Mouse (Mus musculus): ENCODE data around the gene Cald1. TPM values are rescaled to one million over a fixed set of nuclear protein-coding genes. Genes with fewer than 3 reads are reported as not detected.

The Cald1 gene
- polyA plus RNA-seq, 1 experiment from 2014 or later = 279 TPM

GRCm38 (mm10) chr6:34608603-34609002 is 10.3 kb downstream of the Cald1 start:
- no peaks in the 10 kb centered on the region for H3K36me3 ChIP-seq (ENCODE audit: control insufficient read depth, insufficient read depth, low read length)
- no peak overlapping the region; the same call in 1 of the 2 replicates for H3K9ac ChIP-seq (ENCODE audit: low read length)
- H3K27ac ChIP-seq (ENCODE audit: low read length) = peak overlapping the region; percentile 91
- H3K4me1 ChIP-seq (replicated peaks; ENCODE audit: control insufficient read depth, insufficient read depth, low read length) = peaks cover 51% of the 10 kb centered on the region
- peak; percentile 49; the same call in 1 of the 2 replicates for ATAC-seq (ENCODE audit: low read depth)
- no peak overlapping the region for H3K4me3 ChIP-seq (ENCODE audit: low read length)
- no peaks in the 10 kb centered on the region for H3K27me3 ChIP-seq (ENCODE audit: control insufficient read depth, insufficient read depth, low read depth, low read length)
- WGBS = 70% methylated on average over 3 of the region's 3 CpGs
- no peaks in the 10 kb centered on the region for H3K9me3 ChIP-seq (ENCODE audit: control insufficient read depth, low read length)
- H3K4me2 ChIP-seq (ENCODE audit: low read depth, low read length) = no peak overlapping the region

DNA sequence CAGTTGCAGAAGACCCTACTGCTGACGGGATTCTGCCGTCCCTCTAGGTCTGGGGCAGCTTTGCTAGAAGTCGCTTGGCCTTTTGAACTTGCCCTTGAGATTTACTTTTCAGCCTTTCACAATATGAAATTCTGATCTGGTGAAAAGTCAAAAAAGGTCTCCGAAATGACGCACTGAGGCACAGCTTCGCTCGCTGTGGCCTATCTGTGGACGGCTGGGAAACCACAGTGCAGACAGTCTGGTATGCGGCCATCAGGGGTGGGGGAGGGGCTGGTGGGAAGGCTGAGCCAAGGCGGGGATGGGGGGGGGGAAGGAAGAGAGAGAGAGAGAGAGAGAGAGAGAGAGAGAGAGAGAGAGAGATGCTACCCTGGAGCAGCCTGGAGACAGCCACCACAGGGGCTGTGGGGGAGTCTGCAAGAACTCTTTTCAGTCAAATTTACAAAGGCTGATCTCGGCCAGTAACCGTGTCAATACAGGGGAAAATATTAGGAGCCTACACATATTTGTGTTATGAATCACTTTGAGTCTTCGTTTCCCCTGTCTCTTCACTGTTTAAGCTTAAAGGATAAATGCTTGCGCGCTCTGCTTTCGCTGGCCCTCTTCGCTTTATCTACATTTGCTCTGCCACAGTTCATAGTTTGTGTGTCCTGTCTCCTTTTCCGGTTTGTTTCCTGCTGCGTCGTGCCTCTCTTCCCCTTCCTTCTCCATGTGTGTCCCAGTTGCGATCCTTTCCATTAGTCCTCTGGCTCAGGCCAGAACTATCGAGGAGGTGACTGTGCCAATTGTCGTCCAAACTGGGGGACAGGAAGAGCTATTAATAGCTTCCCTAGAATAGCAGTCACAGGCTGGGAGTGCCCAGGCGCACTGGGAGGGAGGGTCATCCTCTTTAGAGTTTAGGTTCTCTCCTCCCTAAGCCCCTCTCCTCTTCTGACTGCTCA is 11.9 kb downstream of the Cald1 start:
- whole genome bisulfite sequencing = 13% methylated on average over 24 of the region's 24 CpGs
- Histone ChIP-seq H3K27ac (ENCODE audit: low read length) (peak overlapping the region; percentile 91), H3K4me1 (replicated peaks; ENCODE audit: control insufficient read depth, insufficient read depth, low read length) (peaks cover 46% of the 10 kb centered on the region), H3K4me3 (ENCODE audit: low read length) (peak overlapping the region; percentile 2), H3K9me3 (ENCODE audit: control insufficient read depth, low read length) (no peaks in the 10 kb centered on the region), H3K36me3 (ENCODE audit: control insufficient read depth, insufficient read depth, low read length) (no peaks in the 10 kb centered on the region), H3K9ac (ENCODE audit: low read length) (peak overlapping the region; percentile 37), H3K4me2 (ENCODE audit: low read depth, low read length) (peak overlapping the region; percentile 42), H3K27me3 (ENCODE audit: control insufficient read depth, insufficient read depth, low read depth, low read length) (no peaks in the 10 kb centered on the region)
- peak; percentile 89 for ATAC-seq (ENCODE audit: low read depth)

- 85% methylated on average over 5 of the region's 5 CpGs for WGBS
- H3K9ac ChIP-seq (ENCODE audit: low read length) = no peak overlapping the region
- no peak overlapping the region for H3K4me2 ChIP-seq (ENCODE audit: low read depth, low read length)
- no peak overlapping the region for H3K4me3 ChIP-seq (ENCODE audit: low read length)
- H3K9me3 ChIP-seq (ENCODE audit: control insufficient read depth, low read length) = no peaks in the 10 kb centered on the region
- no peak overlapping the region for H3K27ac ChIP-seq (ENCODE audit: low read length)
- H3K36me3 ChIP-seq (ENCODE audit: control insufficient read depth, insufficient read depth, low read length) = no peaks in the 10 kb centered on the region
- H3K4me1 ChIP-seq (replicated peaks; ENCODE audit: control insufficient read depth, insufficient read depth, low read length) = peaks cover 35% of the 10 kb centered on the region
- ATAC-seq (ENCODE audit: low read depth) = no peak
- H3K27me3 ChIP-seq (ENCODE audit: control insufficient read depth, insufficient read depth, low read depth, low read length) = no peaks in the 10 kb centered on the region
Observed at GRCm38 (mm10) chr6:34613122-34613521, 14.8 kb downstream of the Cald1 start.

DNA sequence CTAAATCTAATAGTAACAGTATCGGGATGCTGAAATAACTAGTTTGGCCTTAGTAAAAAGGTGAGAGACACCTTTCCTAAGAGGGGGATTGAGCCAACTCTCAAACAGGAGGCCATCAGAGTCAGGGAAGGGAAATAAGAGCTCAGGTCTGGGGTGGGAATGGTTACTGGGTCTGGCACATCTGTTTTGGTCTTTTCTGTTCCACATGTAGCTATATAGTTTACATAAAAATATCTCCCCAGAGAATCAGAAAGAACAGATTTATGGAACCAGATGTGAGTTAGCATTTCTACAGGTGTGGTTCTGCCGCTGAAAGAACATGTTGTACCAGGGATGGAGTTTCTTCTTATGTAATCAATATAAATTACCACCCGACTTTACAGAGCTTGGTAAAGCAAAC is 17.1 kb downstream of the Cald1 start:
- no peak for ATAC-seq (ENCODE audit: low read depth)
- peaks cover 21% of the 10 kb centered on the region for H3K4me1 ChIP-seq (replicated peaks; ENCODE audit: control insufficient read depth, insufficient read depth, low read length)

GRCm38 (mm10) chr6:34619494-34619893 is 21.2 kb downstream of the Cald1 start:
- peaks cover 15% of the 10 kb centered on the region for H3K4me1 ChIP-seq (replicated peaks; ENCODE audit: control insufficient read depth, insufficient read depth, low read length)
- no peak overlapping the region for H3K27ac ChIP-seq (ENCODE audit: low read length)
- no peak overlapping the region for H3K9ac ChIP-seq (ENCODE audit: low read length)
- ATAC-seq (ENCODE audit: low read depth) = no peak
- H3K4me3 ChIP-seq (ENCODE audit: low read length) = no peak overlapping the region
- WGBS = 58% methylated on average over 2 of the region's 2 CpGs
- H3K9me3 ChIP-seq (ENCODE audit: control insufficient read depth, low read length) = no peaks in the 10 kb centered on the region
- H3K4me2 ChIP-seq (ENCODE audit: low read depth, low read length) = no peak overlapping the region
- no peaks in the 10 kb centered on the region for H3K27me3 ChIP-seq (ENCODE audit: control insufficient read depth, insufficient read depth, low read depth, low read length)
- no peaks in the 10 kb centered on the region for H3K36me3 ChIP-seq (ENCODE audit: control insufficient read depth, insufficient read depth, low read length)

More for the DNA sequence above, 17.1 kb downstream of the Cald1 start:
- no peak overlapping the region for H3K4me3 ChIP-seq (ENCODE audit: low read length)
- no peak overlapping the region for H3K9ac ChIP-seq (ENCODE audit: low read length)
- H3K27me3 ChIP-seq (ENCODE audit: control insufficient read depth, insufficient read depth, low read depth, low read length) = no peaks in the 10 kb centered on the region
- no peak overlapping the region for H3K27ac ChIP-seq (ENCODE audit: low read length)
- WGBS = 87% methylated on average over 3 of the region's 3 CpGs
- no peak overlapping the region for H3K4me2 ChIP-seq (ENCODE audit: low read depth, low read length)
- H3K9me3 ChIP-seq (ENCODE audit: control insufficient read depth, low read length) = no peaks in the 10 kb centered on the region
- H3K36me3 ChIP-seq (ENCODE audit: control insufficient read depth, insufficient read depth, low read length) = no peaks in the 10 kb centered on the region

- no peak for ATAC-seq (ENCODE audit: low read depth)
- Histone ChIP-seq H3K9ac (ENCODE audit: low read length) (no peak overlapping the region), H3K9me3 (ENCODE audit: control insufficient read depth, low read length) (no peaks in the 10 kb centered on the region), H3K4me3 (ENCODE audit: low read length) (no peak overlapping the region), H3K36me3 (ENCODE audit: control insufficient read depth, insufficient read depth, low read length) (no peaks in the 10 kb centered on the region), H3K4me2 (ENCODE audit: low read depth, low read length) (no peak overlapping the region), H3K27me3 (ENCODE audit: control insufficient read depth, insufficient read depth, low read depth, low read length) (no peaks in the 10 kb centered on the region), H3K27ac (ENCODE audit: low read length) (no peak overlapping the region), H3K4me1 (replicated peaks; ENCODE audit: control insufficient read depth, insufficient read depth, low read length) (peaks cover 15% of the 10 kb centered on the region)
- 42% methylated on average over 1 of the region's 1 CpGs for WGBS
Observed at GRCm38 (mm10) chr6:34620242-34620641, 21.9 kb downstream of the Cald1 start.

DNA sequence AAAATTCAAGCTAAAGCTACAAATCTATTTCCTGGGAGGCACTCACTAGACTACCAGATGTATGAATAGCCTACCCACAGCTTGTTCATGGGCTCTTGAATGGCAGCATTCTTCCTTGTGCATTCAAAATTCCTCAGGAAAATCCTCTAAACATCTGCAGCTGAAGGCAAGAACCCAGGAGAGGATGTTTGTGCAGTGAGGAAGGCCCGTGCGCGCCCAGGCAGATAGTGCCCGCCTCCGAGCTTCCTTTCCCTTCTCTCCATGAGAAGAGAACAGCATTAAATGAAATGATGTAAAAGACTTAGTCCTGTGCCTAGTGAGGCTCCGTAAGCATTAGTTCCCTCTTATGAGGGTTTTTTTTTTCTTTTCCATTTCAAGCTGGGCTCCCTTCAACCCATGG is 24.6 kb downstream of the Cald1 start:
- no peaks in the 10 kb centered on the region for H3K9me3 ChIP-seq (ENCODE audit: control insufficient read depth, low read length)
- H3K9ac ChIP-seq (ENCODE audit: low read length) = no peak overlapping the region
- H3K36me3 ChIP-seq (ENCODE audit: control insufficient read depth, insufficient read depth, low read length) = no peaks in the 10 kb centered on the region
- no peaks in the 10 kb centered on the region for H3K27me3 ChIP-seq (ENCODE audit: control insufficient read depth, insufficient read depth, low read depth, low read length)
- no peak overlapping the region for H3K4me3 ChIP-seq (ENCODE audit: low read length)
- H3K4me1 ChIP-seq (replicated peaks; ENCODE audit: control insufficient read depth, insufficient read depth, low read length) = peaks cover 19% of the 10 kb centered on the region
- H3K27ac ChIP-seq (ENCODE audit: low read length) = peak overlapping the region; percentile 62
- ATAC-seq (ENCODE audit: low read depth) = no peak
- no peak overlapping the region for H3K4me2 ChIP-seq (ENCODE audit: low read depth, low read length)
- WGBS = 53% methylated on average over 6 of the region's 6 CpGs

GRCm38 (mm10) chr6:34623290-34623689 is 25.0 kb downstream of the Cald1 start:
- Histone ChIP-seq H3K9ac (ENCODE audit: low read length) (no peak overlapping the region), H3K9me3 (ENCODE audit: control insufficient read depth, low read length) (no peaks in the 10 kb centered on the region), H3K4me1 (replicated peaks; ENCODE audit: control insufficient read depth, insufficient read depth, low read length) (peaks cover 19% of the 10 kb centered on the region), H3K27ac (ENCODE audit: low read length) (peak overlapping the region; percentile 62), H3K4me3 (ENCODE audit: low read length) (no peak overlapping the region), H3K4me2 (ENCODE audit: low read depth, low read length) (no peak overlapping the region), H3K36me3 (ENCODE audit: control insufficient read depth, insufficient read depth, low read length) (no peaks in the 10 kb centered on the region), H3K27me3 (ENCODE audit: control insufficient read depth, insufficient read depth, low read depth, low read length) (no peaks in the 10 kb centered on the region)
- no peak for ATAC-seq (ENCODE audit: low read depth)
- 40% methylated on average over 7 of the region's 7 CpGs for WGBS

- H3K27ac ChIP-seq (ENCODE audit: low read length) = no peak overlapping the region
- no peaks in the 10 kb centered on the region for H3K9me3 ChIP-seq (ENCODE audit: control insufficient read depth, low read length)
- no peak overlapping the region for H3K9ac ChIP-seq (ENCODE audit: low read length)
- no peak for ATAC-seq (ENCODE audit: low read depth)
- H3K27me3 ChIP-seq (ENCODE audit: control insufficient read depth, insufficient read depth, low read depth, low read length) = no peaks in the 10 kb centered on the region
- WGBS = 82% methylated on average over 3 of the region's 3 CpGs
- H3K4me1 ChIP-seq (replicated peaks; ENCODE audit: control insufficient read depth, insufficient read depth, low read length) = peaks cover 19% of the 10 kb centered on the region
- H3K4me3 ChIP-seq (ENCODE audit: low read length) = no peak overlapping the region
- H3K36me3 ChIP-seq (ENCODE audit: control insufficient read depth, insufficient read depth, low read length) = no peaks in the 10 kb centered on the region
- H3K4me2 ChIP-seq (ENCODE audit: low read depth, low read length) = no peak overlapping the region
Observed at GRCm38 (mm10) chr6:34624536-34624935, 26.2 kb downstream of the Cald1 start.
